Mouse (Mus musculus) testis, adult 2 months (tissue): ENCODE measurements around the gene Slc27a3.

ENCODE experiments used
- CTCF ChIP-seq: fragments of 200-500 bp; IDR thresholded peaks from 2 replicates; pipeline ENCODE4 v1.5.1; 2012; ENCODE audit warnings: low read depth, mild to moderate bottlenecking, inconsistent platforms, low read length, moderate library complexity; ENCODE audit not compliant: control insufficient read depth, insufficient read depth, insufficient replicate concordance
- POLR2A ChIP-seq: fragments of 200-500 bp; IDR thresholded peaks from 2 replicates; pipeline ENCODE4 v1.6.1; 2012; ENCODE audit warnings: low read depth, mild to moderate bottlenecking, inconsistent platforms, low read length, moderate library complexity; ENCODE audit not compliant: control insufficient read depth

- TF ChIP-seq CTCF, result no peak
- no peak for TF ChIP-seq POLR2A
Observed at GRCm38 (mm10) chr3:90378496-90378895, 11.2 kb downstream of the Slc27a3 start.
